Mouse (Mus musculus): ENCODE results near the gene Pbx3. TPM values are rescaled to one million over a fixed set of nuclear protein-coding genes. Genes with fewer than 3 reads are reported as not detected.
A peak's percentile ranks its signal among the peaks of the same experiment; 100 is the strongest.

Gene Pbx3
- total RNA-seq, 2 experiments from 2014 or later: 4.5 to 12.8 TPM

- ATAC-seq (replicated peaks; ENCODE audit: poor library complexity): no peak
These were observed 74.7 kb downstream of the Pbx3 start for GRCm38 (mm10) chr2:34298202-34298601.

- no peak for ATAC-seq (replicated peaks; ENCODE audit: poor library complexity)
These were observed 83.2 kb downstream of the Pbx3 start for GRCm38 (mm10) chr2:34289726-34290125.

- no peak for ATAC-seq (replicated peaks; ENCODE audit: poor library complexity)
These were observed 88.7 kb downstream of the Pbx3 start for GRCm38 (mm10) chr2:34284239-34284638.

GRCm38 (mm10) chr2:34280996-34281395 is 91.9 kb downstream of the Pbx3 start:
- ATAC-seq (replicated peaks; ENCODE audit: poor library complexity): no peak

GRCm38 (mm10) chr2:34279726-34280125 is 93.2 kb downstream of the Pbx3 start:
- ATAC-seq (replicated peaks; ENCODE audit: poor library complexity): no peak

GRCm38 (mm10) chr2:34275630-34276193 is 97.2 kb downstream of the Pbx3 start:
- ATAC-seq (replicated peaks; ENCODE audit: poor library complexity): no peak

GRCm38 (mm10) chr2:34262046-34262445 is 110.9 kb downstream of the Pbx3 start:
- no peak for ATAC-seq (replicated peaks; ENCODE audit: poor library complexity)

GRCm38 (mm10) chr2:34260653-34261076 is 112.3 kb downstream of the Pbx3 start:
- ATAC-seq (replicated peaks; ENCODE audit: poor library complexity): no peak

GRCm38 (mm10) chr2:34258256-34258655 is 114.7 kb downstream of the Pbx3 start:
- no peak for ATAC-seq (replicated peaks; ENCODE audit: poor library complexity)

- no peak for ATAC-seq (replicated peaks; ENCODE audit: poor library complexity)
These were observed 115.3 kb downstream of the Pbx3 start for GRCm38 (mm10) chr2:34257611-34258010.

GRCm38 (mm10) chr2:34256000-34256553 is 116.9 kb downstream of the Pbx3 start:
- ATAC-seq (replicated peaks; ENCODE audit: poor library complexity): no peak

- ATAC-seq (replicated peaks; ENCODE audit: poor library complexity): no peak
These were observed 119.3 kb downstream of the Pbx3 start for GRCm38 (mm10) chr2:34253627-34254026.

GRCm38 (mm10) chr2:34253111-34253510 is 119.8 kb downstream of the Pbx3 start:
- no peak for ATAC-seq (replicated peaks; ENCODE audit: poor library complexity)

- ATAC-seq (replicated peaks; ENCODE audit: poor library complexity): no peak
These were observed 120.7 kb downstream of the Pbx3 start for GRCm38 (mm10) chr2:34252286-34252685.

- ATAC-seq (replicated peaks; ENCODE audit: poor library complexity): no peak
These were observed 122.8 kb downstream of the Pbx3 start for GRCm38 (mm10) chr2:34249961-34250658.

GRCm38 (mm10) chr2:34249141-34249960 is 123.6 kb downstream of the Pbx3 start:
- peak; percentile 85 for ATAC-seq (replicated peaks; ENCODE audit: poor library complexity)

GRCm38 (mm10) chr2:34240885-34241284 is 132.1 kb downstream of the Pbx3 start:
- ATAC-seq (replicated peaks; ENCODE audit: poor library complexity): no peak

GRCm38 (mm10) chr2:34239315-34239858 is 133.6 kb downstream of the Pbx3 start:
- no peak for ATAC-seq (replicated peaks; ENCODE audit: poor library complexity)

GRCm38 (mm10) chr2:34235467-34236075 is 137.4 kb downstream of the Pbx3 start:
- ATAC-seq (replicated peaks; ENCODE audit: poor library complexity): no peak

- no peak for ATAC-seq (replicated peaks; ENCODE audit: poor library complexity)
These were observed 138.7 kb downstream of the Pbx3 start for GRCm38 (mm10) chr2:34234274-34234673.

- no peak for ATAC-seq (replicated peaks; ENCODE audit: poor library complexity)
These were observed 139.7 kb downstream of the Pbx3 start for GRCm38 (mm10) chr2:34233271-34233670.

Measured in megakaryocyte progenitor cell, adult 5-6 weeks (primary cell).